Mouse (Mus musculus) ES-Bruce4 (cell line): ENCODE data around the gene Stk11ip.

Source experiments
- CTCF ChIP-seq: IDR thresholded peaks from one replicate; pipeline ENCODE4 v1.8.1; 2011; ENCODE audit warnings: low read depth, low read length
- POLR2A ChIP-seq: IDR thresholded peaks from one replicate; pipeline ENCODE4 v1.8.1; 2011; ENCODE audit warnings: low read length; ENCODE audit not compliant: insufficient read depth

DNA sequence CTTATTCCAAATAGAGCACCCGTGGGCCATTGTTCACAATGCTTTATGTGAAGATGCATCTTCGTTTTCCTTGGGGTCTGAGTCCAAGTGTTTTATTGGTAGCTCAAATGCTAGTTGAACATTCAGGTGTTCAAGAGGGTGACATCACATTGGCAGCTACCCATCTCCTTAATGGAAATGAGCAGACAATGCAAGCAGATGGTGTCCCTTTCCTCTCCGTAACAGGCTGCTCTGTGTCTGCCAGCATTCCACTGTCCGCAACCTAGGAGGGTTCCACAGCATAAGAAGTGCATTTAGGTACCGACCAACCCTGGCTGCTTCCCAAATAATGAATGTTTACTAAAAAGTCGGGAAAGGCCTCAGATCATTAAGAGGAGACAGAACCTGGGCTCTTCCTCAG is 51.4 kb downstream of the Stk11ip start:
- TF ChIP-seq CTCF (no peak), POLR2A (no peak)
